Mouse (Mus musculus) layer of hippocampus, postnatal 36 days (tissue): ENCODE measurements around the gene Defa22. TPM values are rescaled to one million over a fixed set of nuclear protein-coding genes. Genes with fewer than 3 reads are reported as not detected.
"Not testable (repeated sequence)": the region's sequence is repeated elsewhere in the genome, so short reads cannot be mapped to it uniquely, and the experiment has no call there.

Experiments
- DNase-seq, 2 experiments: peaks; one replicate each; pipeline ENCODE4 v3.0.0; 2022
- total RNA-seq, 2 experiments: library from RNA; stranded (reverse); gene quantifications; 2 replicates each; pipeline ENCODE4 v1.2.3; 2021

Defa22 gene
- not detected for total RNA-seq

GRCm38 (mm10) chr8:21161977-21162376, at the start of gene Defa22:
Defa22 (plus strand) TSS chr8:21162277.
- DNase-seq = not testable (repeated sequence)

- not testable (repeated sequence) for DNase-seq
Observed at GRCm38 (mm10) chr8:21134342-21134741, 27.7 kb upstream of the Defa22 start, which contains the start of gene Defa30. Defa30 (plus strand) TSS chr8:21134642.

GRCm38 (mm10) chr8:21191314-21191713, 29.2 kb downstream of the Defa22 start, which contains the start of gene Defa31:
Defa31 (plus strand) TSS chr8:21191614.
- not testable (repeated sequence) for DNase-seq

- not testable (repeated sequence) for DNase-seq
Observed at GRCm38 (mm10) chr8:21201261-21201660, 39.2 kb downstream of the Defa22 start, which contains the start of gene Gm15293. Gm15293 (plus strand) TSS chr8:21201561.

Other genes with a start within 250 kb of the Defa22 start
- not detected for gene Gm6040, start 240.2 kb upstream of the Defa22 start, total RNA-seq
- gene AY761185, start 217.6 kb upstream of the Defa22 start, total RNA-seq = not detected
- gene Defa21, start 136.7 kb upstream of the Defa22 start, total RNA-seq = not detected
- gene Defa23, start 107.2 kb upstream of the Defa22 start, total RNA-seq = not detected
- not detected for gene Defa35, start 97.2 kb upstream of the Defa22 start, total RNA-seq
- gene Defa25, start 77.8 kb upstream of the Defa22 start, total RNA-seq = not detected
- not detected for gene Gm14851, start 66.2 kb upstream of the Defa22 start, total RNA-seq
- not detected for gene Defa30, start 27.6 kb upstream of the Defa22 start, total RNA-seq
- not detected for gene Defa31, start 29.3 kb downstream of the Defa22 start, total RNA-seq
- not detected for gene Gm15293, start 39.3 kb downstream of the Defa22 start, total RNA-seq
- gene Gm15292, start 87.5 kb downstream of the Defa22 start, total RNA-seq = not detected
- gene Defa27, start 153.3 kb downstream of the Defa22 start, total RNA-seq = not detected
- not detected for gene Defa29, start 164.7 kb downstream of the Defa22 start, total RNA-seq
- gene Defa2, start 216.2 kb downstream of the Defa22 start, total RNA-seq = not detected
- gene Defa33, start 229.5 kb downstream of the Defa22 start, total RNA-seq = not detected